Mouse (Mus musculus) spleen, adult 2 months (tissue): ENCODE measurements around the gene Crb1.

ENCODE experiments used
- CTCF ChIP-seq: fragments of 200-500 bp; IDR thresholded peaks from 2 replicates; pipeline ENCODE4 v1.5.1; 2011; ENCODE audit warnings: mild to moderate bottlenecking, inconsistent platforms; ENCODE audit not compliant: insufficient read depth, insufficient read length, insufficient replicate concordance; ENCODE audit errors: extremely low read depth
- POLR2A ChIP-seq: fragments of 200-500 bp; IDR thresholded peaks from 2 replicates; pipeline ENCODE4 v1.6.1; 2011; ENCODE audit warnings: low read depth, low read length, inconsistent platforms

- TF ChIP-seq CTCF: no peak
- TF ChIP-seq POLR2A: no peak
Measured at GRCm38 (mm10) chr1:139376638-139377286, at the start of gene Crb1.
